Mouse (Mus musculus) CH12.LX (cell line): ENCODE measurements around the gene Etl4. TPM values are rescaled to one million over a fixed set of nuclear protein-coding genes. Genes with fewer than 3 reads are reported as not detected.

Experiments used
- DNase-seq: peaks from one replicate; pipeline ENCODE4 v3.0.0-alpha.2; 2013; ENCODE audit errors: extremely low read depth
- H3K27ac ChIP-seq: 2 replicates; pipeline ENCODE4 v1.5.1; 2012; ENCODE audit warnings: low read depth, mild to moderate bottlenecking, control low read depth, moderate library complexity; ENCODE audit not compliant: insufficient read depth
- H3K27me3 ChIP-seq: replicated peaks from 2 replicates; pipeline ENCODE3; 2012; ENCODE audit warnings: inconsistent platforms
- H3K36me3 ChIP-seq, 2 experiments: replicated peaks in 1 of 2; 2 replicates each; pipeline versions ENCODE3 to v1.6.1; 2012; ENCODE audit warnings: inconsistent platforms in 1 of 2, low read length in 1 of 2, mild to moderate bottlenecking in 1 of 2, mixed read lengths in 1 of 2, moderate library complexity in 1 of 2; ENCODE audit not compliant: control insufficient read depth in 1 of 2, insufficient read depth in 1 of 2
- H3K4me1 ChIP-seq, 2 experiments: 2 replicates each; pipeline ENCODE4 v1.6.1; 2012; ENCODE audit warnings: inconsistent platforms in 1 of 2, moderate library complexity in 1 of 2; ENCODE audit not compliant: insufficient read depth in 2 of 2, control insufficient read depth in 1 of 2
- H3K4me2 ChIP-seq: 2 replicates; pipeline ENCODE4 v1.6.1; 2012; ENCODE audit warnings: low read depth, mild to moderate bottlenecking, control low read depth; ENCODE audit not compliant: poor library complexity, insufficient read depth, severe bottlenecking
- H3K4me3 ChIP-seq, 3 experiments: fragments of 150-350 bp in 1 of 3; sonication (generic) in 1 of 3; replicated peaks in 1 of 3; 2 replicates each; pipeline versions ENCODE3 to v1.5.1; 2011 to 2012; ENCODE audit warnings: low read depth in 2 of 3, low read length in 2 of 3, mild to moderate bottlenecking in 2 of 3, moderate library complexity in 2 of 3, control low read depth in 1 of 3, improper control_type of control experiment in 1 of 3, inconsistent platforms in 1 of 3, mixed read lengths in 1 of 3; ENCODE audit not compliant: poor library complexity in 1 of 3
- H3K79me2 ChIP-seq: replicated peaks from 2 replicates; pipeline ENCODE4 v1.6.1; 2012; ENCODE audit warnings: mild to moderate bottlenecking, moderate library complexity; ENCODE audit not compliant: control insufficient read depth, poor library complexity, insufficient read depth, severe bottlenecking; ENCODE audit errors: extremely low read depth
- H3K9ac ChIP-seq: 2 replicates; pipeline ENCODE4 v1.6.1; 2012; ENCODE audit warnings: low read depth, mild to moderate bottlenecking, control low read depth, moderate library complexity; ENCODE audit not compliant: insufficient read depth
- H3K9me3 ChIP-seq: replicated peaks from 2 replicates; pipeline ENCODE3; 2012; ENCODE audit warnings: low read length, inconsistent platforms, mixed read lengths
- BHLHE40 ChIP-seq: IDR thresholded peaks from 2 replicates; pipeline ENCODE4 v1.6.1; 2011; ENCODE audit warnings: mild to moderate bottlenecking, low read depth, low read length, improper control_type of control experiment
- CTCF ChIP-seq, 2 experiments: IDR thresholded peaks in 1 of 2; conservative IDR thresholded peaks in 1 of 2; 2 replicates each; pipeline ENCODE4 v1.5.1; 2011 to 2012; ENCODE audit warnings: low read depth in 2 of 2, low read length in 2 of 2, improper control_type of control experiment in 1 of 2, inconsistent platforms in 1 of 2, mild to moderate bottlenecking in 1 of 2, moderate library complexity in 1 of 2
- ELF1 ChIP-seq: IDR thresholded peaks from 2 replicates; pipeline ENCODE4 v1.6.1; 2014; ENCODE audit warnings: low read depth, mild to moderate bottlenecking, inconsistent platforms, low read length, improper control_type of control experiment
- EP300 ChIP-seq: IDR thresholded peaks from 2 replicates; pipeline ENCODE4 v1.6.1; 2011; ENCODE audit warnings: low read length, improper control_type of control experiment
- ETS1 ChIP-seq: conservative IDR thresholded peaks from 2 replicates; pipeline ENCODE4 v1.6.1; 2012; ENCODE audit warnings: low read depth, mild to moderate bottlenecking, inconsistent platforms, low read length, improper control_type of control experiment, moderate library complexity
- IRF4 ChIP-seq: IDR thresholded peaks from 2 replicates; pipeline ENCODE4 v1.6.1; 2014; ENCODE audit warnings: low read depth, mild to moderate bottlenecking, inconsistent platforms, low read length, improper control_type of control experiment
- JUN ChIP-seq: IDR thresholded peaks from 2 replicates; pipeline ENCODE4 v1.6.1; 2011; ENCODE audit warnings: low read depth, mild to moderate bottlenecking, low read length, improper control_type of control experiment, moderate library complexity; ENCODE audit not compliant: insufficient read depth
- JUND ChIP-seq: conservative IDR thresholded peaks from 2 replicates; pipeline ENCODE4 v1.6.1; 2011; ENCODE audit warnings: low read depth, low read length, improper control_type of control experiment
- KAT2A ChIP-seq: IDR thresholded peaks from 2 replicates; pipeline ENCODE4 v1.6.1; 2012; ENCODE audit warnings: low read length, improper control_type of control experiment, inconsistent platforms; ENCODE audit not compliant: insufficient replicate concordance
- MAX ChIP-seq: IDR thresholded peaks from 2 replicates; pipeline ENCODE4 v1.6.1; 2011; ENCODE audit warnings: low read length, improper control_type of control experiment
- MEF2A ChIP-seq: IDR thresholded peaks from 2 replicates; pipeline ENCODE4 v1.6.1; 2014; ENCODE audit warnings: low read depth, mild to moderate bottlenecking, inconsistent platforms, low read length, improper control_type of control experiment, borderline replicate concordance
- MXI1 ChIP-seq: IDR thresholded peaks from 2 replicates; pipeline ENCODE4 v1.6.1; 2011; ENCODE audit warnings: mild to moderate bottlenecking, low read depth, low read length, improper control_type of control experiment
- MYC ChIP-seq: IDR thresholded peaks from 2 replicates; pipeline ENCODE4 v1.6.1; 2011; ENCODE audit warnings: low read depth, mild to moderate bottlenecking, improper control_type of control experiment, low read length
- POLR2AphosphoS2 ChIP-seq: IDR thresholded peaks from 2 replicates; pipeline ENCODE4 v1.6.1; 2011; ENCODE audit warnings: low read depth, low read length, improper control_type of control experiment
- RAD21 ChIP-seq: IDR thresholded peaks from 2 replicates; pipeline ENCODE4 v1.6.1; 2011; ENCODE audit warnings: low read depth, mild to moderate bottlenecking, low read length, improper control_type of control experiment, moderate library complexity
- SIN3A ChIP-seq: IDR thresholded peaks from 2 replicates; pipeline ENCODE4 v1.6.1; 2012; ENCODE audit warnings: low read length, improper control_type of control experiment, inconsistent platforms
- TBP ChIP-seq: conservative IDR thresholded peaks from 2 replicates; pipeline ENCODE4 v1.6.1; 2011; ENCODE audit warnings: low read depth, low read length, improper control_type of control experiment
- ZKSCAN1 ChIP-seq: IDR thresholded peaks from 2 replicates; pipeline ENCODE4 v1.6.1; 2012; ENCODE audit warnings: low read depth, inconsistent platforms, low read length, improper control_type of control experiment, borderline replicate concordance
- ZMIZ1 ChIP-seq: IDR thresholded peaks from 2 replicates; pipeline ENCODE4 v1.6.1; 2012; ENCODE audit warnings: low read depth, mild to moderate bottlenecking, inconsistent platforms, low read length, improper control_type of control experiment
- ZNF384 ChIP-seq: IDR thresholded peaks from 2 replicates; pipeline ENCODE4 v1.6.1; 2012; ENCODE audit warnings: low read depth, low read length, improper control_type of control experiment, inconsistent platforms
- dilution Hi-C: fragments of 300-500 bp; cut with MboI; formaldehyde crosslinking; loops from 2 replicates; pipeline ENCODE4 v1.14.3; 2020; ENCODE audit warnings: low sequenced_read_pairs; ENCODE audit not compliant: extremely low pct_unique_long_range_greater_than_20kb, extremely low pct_ligation_motif_present
- in situ Hi-C: fragments of 300-500 bp; cut with MboI; formaldehyde crosslinking; loops from 3 replicates; pipeline ENCODE4 v1.14.3; 2019; ENCODE audit warnings: low sequenced_read_pairs, low pct_ligation_motif_present, low pct_unique_long_range_greater_than_20kb, mixed read lengths
- polyA plus RNA-seq: library from polyadenylated mRNA; unstranded; fragments of >175 nt; gene quantifications from 2 replicates; pipeline ENCODE4 v1.2.1, GENCODE M21; 2012; ENCODE audit warnings: low read depth; ENCODE audit not compliant: insufficient read length
- total RNA-seq, 2 experiments: library from RNA; depleted of rRNA; stranded (reverse); fragments of 300-350 nt in 1 of 2; fragments of >200 nt in 1 of 2; gene quantifications; 2 replicates each; pipeline ENCODE4 v1.2.3; 2012 to 2014

Etl4 gene
- total and polyA plus RNA-seq, 3 experiments: 7.2 to 18.6 (median 11.7) TPM

- no peak overlapping the region for H3K4me2 ChIP-seq
Observed at GRCm38 (mm10) chr2:20167073-20167472, 257.5 kb downstream of the Etl4 start.

GRCm38 (mm10) chr2:20167566-20167965 lies 258.0 kb downstream of the Etl4 start:
- H3K9ac ChIP-seq: no peak overlapping the region
- DNase-seq: no peak
- H3K9me3 ChIP-seq: no peaks in the 10 kb centered on the region
- no peak overlapping the region for H3K4me2 ChIP-seq
- no peaks in the 10 kb centered on the region for H3K27me3 ChIP-seq
- no peak overlapping the region for H3K27ac ChIP-seq
- dilution Hi-C loops (no loop called here), in situ Hi-C loops (no loop called here)
- no peak overlapping the region for H3K4me3 ChIP-seq
- no peaks in the 10 kb centered on the region for H3K4me1 ChIP-seq
- no peaks in the 10 kb centered on the region for H3K36me3 ChIP-seq
- no peaks in the 10 kb centered on the region for H3K79me2 ChIP-seq
- TF ChIP-seq ZKSCAN1 (no peak), KAT2A (no peak), MEF2A (no peak), ETS1 (no peak), ELF1 (no peak), JUND (no peak), CTCF (conservative IDR thresholded peaks at IDR 0.05 in 1 of 2, IDR thresholded peaks at IDR 0.05 in 1 of 2; ENCODE audit: low read depth in 2 of 2, low read length in 2 of 2) (no peak), SIN3A (no peak), ZNF384 (no peak), MAX (no peak), MYC (no peak), BHLHE40 (no peak), MXI1 (no peak), POLR2AphosphoS2 (no peak), RAD21 (no peak), TBP (no peak), EP300 (no peak), JUN (no peak), IRF4 (no peak)

More at GRCm38 (mm10) chr2:20167073-20167472, 257.5 kb downstream of the Etl4 start:
- in situ Hi-C loops (no loop called here), dilution Hi-C loops (no loop called here)
- H3K4me3 ChIP-seq: no peak overlapping the region
- TF ChIP-seq ZKSCAN1 (no peak), ZNF384 (no peak), JUN (no peak), ZMIZ1 (no peak), MAX (no peak), ETS1 (no peak)
- no peaks in the 10 kb centered on the region for H3K79me2 ChIP-seq
- H3K9me3 ChIP-seq: no peaks in the 10 kb centered on the region
- no peaks in the 10 kb centered on the region for H3K27me3 ChIP-seq
- H3K9ac ChIP-seq: no peak overlapping the region
- H3K27ac ChIP-seq: no peak overlapping the region
- DNase-seq: no peak
- no peaks in the 10 kb centered on the region for H3K36me3 ChIP-seq
- no peaks in the 10 kb centered on the region for H3K4me1 ChIP-seq
